Mouse (Mus musculus) heart, postnatal 0 days (tissue): ENCODE measurements around the gene Atp11c.

Experiments used
- CTCF ChIP-seq: IDR thresholded peaks from 2 replicates; pipeline ENCODE4 v1.5.1; 2016; ENCODE audit warnings: antibody characterized with exemption, control low read depth, low read depth
- EP300 ChIP-seq: IDR thresholded peaks from 2 replicates; pipeline ENCODE4 v1.6.1; 2016; ENCODE audit warnings: antibody characterized with exemption, low read depth

- TF ChIP-seq CTCF (no peak), EP300 (no peak)
Measured at GRCm38 (mm10) chrX:60547444-60548304, 44.8 kb downstream of the Atp11c start.
